Mouse (Mus musculus) ZHBTc4 (cell line): ENCODE measurements at regions not wholly inside any gene's neighbourhood (a gene's known extent, or its start where the extent isn't known, plus 50 kb on each side); places are given as distances from the start of the nearest gene placed in this dataset.

Experiments used
- DNase-seq: peaks from one replicate; pipeline ENCODE4 v3.0.0-alpha.2; 2011; ENCODE audit warnings: low read depth, low spot score

GRCm38 (mm10) chr5:54178966-54179547 is 180.8 kb downstream of the Stim2 start:
- no peak for DNase-seq

- DNase-seq = no peak
These were observed 181.9 kb downstream of the Stim2 start for GRCm38 (mm10) chr5:54180192-54180611.

- DNase-seq = no peak
These were observed 182.5 kb downstream of the Stim2 start for GRCm38 (mm10) chr5:54180640-54181326.

- DNase-seq = no peak
These were observed 183.1 kb downstream of the Stim2 start for GRCm38 (mm10) chr5:54181327-54181863.

- no peak for DNase-seq
These were observed 184.5 kb downstream of the Stim2 start for GRCm38 (mm10) chr5:54182754-54183153.

GRCm38 (mm10) chr5:54185662-54186061 is 187.4 kb downstream of the Stim2 start:
- DNase-seq = peak; percentile 28

GRCm38 (mm10) chr5:54186076-54186676 is 187.9 kb downstream of the Stim2 start:
- DNase-seq = no peak

GRCm38 (mm10) chr5:54191688-54192087 is 193.4 kb downstream of the Stim2 start:
- DNase-seq = no peak

- no peak for DNase-seq
These were observed 196.5 kb downstream of the Stim2 start for GRCm38 (mm10) chr5:54194846-54195245.

GRCm38 (mm10) chr5:54200032-54200431 is 201.7 kb downstream of the Stim2 start:
- DNase-seq = no peak

- no peak for DNase-seq
These were observed 202.3 kb downstream of the Stim2 start for GRCm38 (mm10) chr5:54200587-54200986.

GRCm38 (mm10) chr5:54211457-54211856 is 213.2 kb downstream of the Stim2 start:
- DNase-seq = no peak

GRCm38 (mm10) chr5:54212038-54212589 is 213.8 kb downstream of the Stim2 start:
- DNase-seq = no peak

- DNase-seq = no peak
These were observed 226.7 kb downstream of the Stim2 start for GRCm38 (mm10) chr5:54225031-54225430.

GRCm38 (mm10) chr5:54234580-54234979 is 236.3 kb downstream of the Stim2 start:
- no peak for DNase-seq

- DNase-seq = no peak
These were observed 236.9 kb downstream of the Stim2 start for GRCm38 (mm10) chr5:54235226-54235625.

GRCm38 (mm10) chr5:54237226-54237625 is 238.9 kb downstream of the Stim2 start:
- DNase-seq = no peak

GRCm38 (mm10) chr5:54238646-54239167 is 240.4 kb downstream of the Stim2 start:
- no peak for DNase-seq

- DNase-seq = no peak
These were observed 241.3 kb downstream of the Stim2 start for GRCm38 (mm10) chr5:54239586-54239985.

- DNase-seq = peak; percentile 6
These were observed 243.0 kb downstream of the Stim2 start for GRCm38 (mm10) chr5:54241169-54241917.

- DNase-seq = no peak
These were observed 243.8 kb downstream of the Stim2 start for GRCm38 (mm10) chr5:54242126-54242525.
